Mouse (Mus musculus) neutrophil, adult 83 days (primary cell): ENCODE data around the gene 2210016L21Rik. TPM values are rescaled to one million over a fixed set of nuclear protein-coding genes. Genes with fewer than 3 reads are reported as not detected.

ENCODE experiments used
- total RNA-seq, 2 experiments: library from RNA; stranded (reverse); gene quantifications; one replicate each; pipeline ENCODE4 v1.2.4; 2023

Gene 2210016L21Rik
- 1 to 10 TPM; 8.9 to 10.0 TPM for total RNA-seq

GRCm38 (mm10) chr5:114942074-114942765, at the start of gene 2210016L21Rik:
2210016L21Rik (plus strand) TSS chr5:114942158.

DNA sequence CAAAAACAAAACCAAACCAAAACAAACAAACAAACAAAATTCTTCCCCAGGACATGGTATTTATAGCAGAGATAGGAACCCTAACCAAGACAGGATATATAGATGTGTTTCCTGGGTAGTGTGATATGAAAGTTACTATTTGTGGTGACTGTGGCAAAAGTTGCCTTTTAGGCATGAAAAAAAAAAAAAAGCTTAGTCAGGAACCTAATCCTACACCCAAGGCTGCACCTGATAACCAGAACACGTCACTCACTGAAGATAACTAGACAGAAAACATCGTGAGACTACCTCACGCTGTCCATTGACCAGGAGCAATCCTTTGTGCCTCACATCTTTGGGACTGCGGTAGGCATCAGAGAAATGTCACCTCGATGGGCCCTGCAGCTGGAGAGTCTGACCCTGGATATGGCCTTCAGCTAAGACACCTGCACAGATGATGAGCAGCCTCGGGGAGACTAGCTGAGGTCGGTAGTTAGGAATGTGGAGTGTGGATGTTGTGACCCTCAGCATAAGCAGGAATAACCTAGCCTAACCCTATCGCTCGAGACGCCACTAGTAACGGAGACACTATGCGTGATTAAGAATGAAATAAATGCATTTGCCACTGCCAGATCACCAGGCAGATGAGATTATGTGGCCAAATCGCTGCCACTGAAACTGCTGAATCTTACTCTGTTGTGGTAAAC, 45.1 kb upstream of the 2210016L21Rik start, which contains the start of gene Oasl2:
Oasl2 (plus strand) TSS at position 249 of the 686 bp plus-strand sequence.

DNA sequence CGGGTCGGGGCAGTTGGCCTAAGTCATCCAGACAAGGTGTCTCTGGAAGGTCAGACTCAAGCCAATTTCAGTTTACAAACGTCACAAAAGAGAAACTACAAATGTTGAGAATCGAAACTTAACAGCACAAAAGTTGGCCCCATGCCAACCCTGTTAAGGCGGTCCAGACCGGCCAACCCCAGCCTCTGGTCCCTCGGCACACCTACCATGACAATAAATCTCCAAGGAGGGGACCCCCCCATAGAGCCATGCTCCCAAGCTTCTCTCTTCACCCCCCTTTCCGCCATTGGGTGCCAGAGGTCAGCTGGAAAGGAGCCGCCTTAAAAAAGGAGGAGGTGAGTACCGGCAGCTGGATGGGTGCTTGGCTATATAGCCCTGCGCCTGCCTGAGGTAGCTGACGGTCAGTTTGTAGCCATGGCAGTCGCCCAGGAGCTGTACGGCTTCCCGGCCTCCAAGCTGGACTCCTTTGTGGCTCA, 18.9 kb upstream of the 2210016L21Rik start, which contains the start of gene Oasl1:
Oasl1 (plus strand) TSS at position 243 of the 476 bp plus-strand sequence.

GRCm38 (mm10) chr5:114970824-114971227, 28.9 kb downstream of the 2210016L21Rik start, which contains the start of gene Hnf1a:
Hnf1a (minus strand) TSS chr5:114971094.

Other genes with a start within 250 kb of the 2210016L21Rik start
- 1 to 10 TPM; 4.9 to 5.7 TPM for gene Tchp, start 234.4 kb upstream of the 2210016L21Rik start, total RNA-seq
- gene Ankrd13a, start 167.5 kb upstream of the 2210016L21Rik start, total RNA-seq = 100 to 1,000 TPM; 235 to 237 TPM
- gene Git2, start 166.6 kb upstream of the 2210016L21Rik start, total RNA-seq = 100 to 1,000 TPM; 139 to 141 TPM
- gene 1500011B03Rik, start 118.7 kb upstream of the 2210016L21Rik start, total RNA-seq = 10 to 100 TPM; 17.8 to 19.4 TPM
- gene 4930519G04Rik, start 88.5 kb upstream of the 2210016L21Rik start, total RNA-seq = under 1 TPM; 0.31 to 0.75 TPM
- gene Gm9936, start 83.5 kb upstream of the 2210016L21Rik start, total RNA-seq = not detected
- gene Oasl2, start 45.2 kb upstream of the 2210016L21Rik start, total RNA-seq = 10 to 100 TPM; 14.4 to 28.6 TPM
- 10 to 100 TPM in 1 of 2 experiments, 1 to 10 TPM in 1; 8.8 to 10.9 TPM for gene Oasl1, start 18.9 kb upstream of the 2210016L21Rik start, total RNA-seq
- not detected for gene Hnf1a, start 28.9 kb downstream of the 2210016L21Rik start, total RNA-seq
- gene Sppl3, start 69.0 kb downstream of the 2210016L21Rik start, total RNA-seq = 10 to 100 TPM; 46.1 to 51.7 TPM
- not detected for gene Gm10401, start 156.1 kb downstream of the 2210016L21Rik start, total RNA-seq
- gene Acads, start 177.2 kb downstream of the 2210016L21Rik start, total RNA-seq = 10 to 100 TPM; 15.7 to 16.2 TPM
- 10 to 100 TPM; 13.8 to 18.6 TPM for gene Unc119b, start 192.8 kb downstream of the 2210016L21Rik start, total RNA-seq
- 100 to 1,000 TPM; 123 to 124 TPM for gene Mlec, start 216.0 kb downstream of the 2210016L21Rik start, total RNA-seq